Mouse (Mus musculus): ENCODE results near the gene Spata46. TPM values are rescaled to one million over a fixed set of nuclear protein-coding genes. Genes with fewer than 3 reads are reported as not detected.

The Spata46 gene
- polyA plus RNA-seq (2014; fragmentation: Illumina TruSeq; extraction: RNeasy Lipid Tissue Mini Kit (QIAGEN cat#74804); ENCODE audit: low replicate concordance), result not detected

GRCm38 (mm10) chr1:170308503-170308902 lies at the start of gene Spata46:
Gene Spata46, plus strand, starts transcription at chr1:170308803.

GRCm38 (mm10) chr1:170277016-170277415 lies 31.6 kb upstream of the Spata46 start, which contains the start of gene Sh2d1b1:
Gene Sh2d1b1, plus strand, starts transcription at chr1:170277320.

DNA sequence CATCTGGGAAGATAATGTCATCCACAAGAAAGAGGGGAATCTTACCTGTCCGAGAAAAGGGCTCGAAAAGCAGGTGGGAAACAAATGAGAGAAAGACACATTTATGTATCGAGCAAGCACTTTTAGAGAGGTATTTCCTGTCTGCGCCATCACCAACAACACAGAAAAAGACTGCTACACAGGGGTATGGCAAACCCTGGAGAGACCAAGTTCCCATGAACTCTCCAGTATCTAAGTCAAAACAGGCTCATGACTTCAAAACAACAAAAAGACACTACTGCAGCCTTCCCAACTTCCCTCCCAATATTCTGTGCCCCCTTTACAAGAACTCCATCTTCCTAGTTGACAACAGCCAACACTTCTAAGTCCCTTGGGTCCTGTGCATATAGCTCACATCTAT lies 2.4 kb upstream of the Spata46 start, which contains the start of gene Gm7694:
TSS of gene Gm7694 (minus strand) at position 101 of the 400 bp plus-strand sequence.

Other genes starting within 250 kb of the Spata46 start
- gene Ddr2, start 198.0 kb upstream of the Spata46 start, polyA plus RNA-seq (2014; fragmentation: Illumina TruSeq; extraction: RNeasy Lipid Tissue Mini Kit (QIAGEN cat#74804); ENCODE audit: low replicate concordance), result 23.1 TPM
- gene Uap1, start 133.8 kb upstream of the Spata46 start, polyA plus RNA-seq (2014; fragmentation: Illumina TruSeq; extraction: RNeasy Lipid Tissue Mini Kit (QIAGEN cat#74804); ENCODE audit: low replicate concordance), result 113 TPM
- 63.1 TPM for gene Uhmk1, start 93.4 kb upstream of the Spata46 start, polyA plus RNA-seq (2014; fragmentation: Illumina TruSeq; extraction: RNeasy Lipid Tissue Mini Kit (QIAGEN cat#74804); ENCODE audit: low replicate concordance)
- gene Sh2d1b2, start 76.1 kb upstream of the Spata46 start, polyA plus RNA-seq (2014; fragmentation: Illumina TruSeq; extraction: RNeasy Lipid Tissue Mini Kit (QIAGEN cat#74804); ENCODE audit: low replicate concordance), result not detected
- gene Sh2d1b1, start 31.5 kb upstream of the Spata46 start, polyA plus RNA-seq (2014; fragmentation: Illumina TruSeq; extraction: RNeasy Lipid Tissue Mini Kit (QIAGEN cat#74804); ENCODE audit: low replicate concordance), result 4.5 TPM
- 3.3 TPM for gene Gm7694, start 2.5 kb upstream of the Spata46 start, polyA plus RNA-seq (2014; fragmentation: Illumina TruSeq; extraction: RNeasy Lipid Tissue Mini Kit (QIAGEN cat#74804); ENCODE audit: low replicate concordance)

All from small intestine, adult 10 weeks (tissue).